Mouse (Mus musculus) thymus, adult 2 months (tissue): ENCODE results near the gene Srp9. TPM values are rescaled to one million over a fixed set of nuclear protein-coding genes. Genes with fewer than 3 reads are reported as not detected.

Experiments used
- DNase-seq: peaks from one replicate; pipeline ENCODE4 v3.0.0; 2021
- H3K27ac ChIP-seq: fragments of 200-500 bp; 2 replicates; pipeline ENCODE4 v1.5.1; 2012; ENCODE audit warnings: low read length, control low read depth; ENCODE audit not compliant: control insufficient read depth, insufficient read depth
- H3K27me3 ChIP-seq: fragments of 200-500 bp; 2 replicates; pipeline ENCODE4 v1.6.1; 2012; ENCODE audit warnings: mild to moderate bottlenecking, low read length, moderate library complexity, mixed read lengths; ENCODE audit not compliant: control insufficient read depth, insufficient read depth
- H3K36me3 ChIP-seq: fragments of 200-500 bp; 2 replicates; pipeline ENCODE4 v1.6.1; 2012; ENCODE audit warnings: mild to moderate bottlenecking, low read length, moderate library complexity; ENCODE audit not compliant: control insufficient read depth, insufficient read depth
- H3K4me1 ChIP-seq: fragments of 200-500 bp; replicated peaks from 2 replicates; pipeline ENCODE4 v1.6.1; 2012; ENCODE audit warnings: low read length; ENCODE audit not compliant: control insufficient read depth, insufficient read depth
- H3K4me3 ChIP-seq: fragments of 200-500 bp; 2 replicates; pipeline ENCODE4 v1.5.1; 2012; ENCODE audit warnings: mild to moderate bottlenecking, low read length, control low read depth, moderate library complexity; ENCODE audit not compliant: control insufficient read depth, insufficient read depth
- CTCF ChIP-seq: fragments of 200-500 bp; IDR thresholded peaks from 2 replicates; pipeline ENCODE4 v1.5.1; 2012; ENCODE audit warnings: mild to moderate bottlenecking, control low read depth, low read length, moderate library complexity, borderline replicate concordance; ENCODE audit not compliant: control insufficient read depth, poor library complexity, insufficient read depth; ENCODE audit errors: extremely low read depth
- POLR2A ChIP-seq: fragments of 200-500 bp; IDR thresholded peaks from 2 replicates; pipeline ENCODE4 v1.6.1; 2012; ENCODE audit warnings: mild to moderate bottlenecking, low read length, control low read depth, moderate library complexity; ENCODE audit not compliant: control insufficient read depth, poor library complexity, insufficient read depth; ENCODE audit errors: extremely low read depth
- WGBS: fragments of 180-500 bp; shearing (Covaris S2); methylation state at CpG from one replicate; pipeline ENCODE4 v1.1.7; 2018; 5-methylcytosine and 5-hydroxymethylcytosine counted together
- polyA plus RNA-seq: library from polyadenylated mRNA; depleted of rRNA; stranded (reverse); fragments of >200 nt; gene quantifications from 2 replicates; pipeline ENCODE4 v1.2.3, GENCODE M21; 2012

Srp9 gene
- polyA plus RNA-seq, 1 experiment = 53.6 TPM

DNA sequence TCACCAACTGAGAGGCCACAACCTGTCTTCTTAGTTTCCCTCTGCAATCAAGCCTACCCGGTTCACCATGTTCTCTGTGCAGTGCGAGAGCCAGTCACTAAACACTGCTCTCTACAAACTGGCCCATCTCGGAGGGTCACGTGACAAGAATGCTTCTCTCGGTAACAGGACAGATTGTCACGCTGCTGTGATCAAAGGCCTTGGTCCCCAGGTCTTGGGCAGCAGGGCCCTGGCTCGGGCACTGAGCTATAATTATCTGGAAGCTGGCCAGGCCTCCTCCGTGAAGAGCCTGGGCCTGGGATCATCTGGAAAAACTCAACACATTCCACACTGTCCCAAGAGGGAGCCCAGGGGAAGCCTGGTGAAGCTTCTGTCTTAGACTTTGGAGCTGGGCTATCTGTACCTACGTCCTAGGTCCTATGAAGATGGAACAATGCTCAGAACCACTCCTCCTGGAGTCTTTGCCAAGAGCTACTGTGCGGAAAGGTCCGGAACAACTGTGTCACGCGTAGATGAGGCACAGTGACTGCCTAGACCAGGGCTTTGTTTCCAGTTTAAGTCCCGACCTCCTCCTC is 35.6 kb upstream of the Srp9 start:
- no peaks in the 10 kb centered on the region for H3K36me3 ChIP-seq
- no peaks in the 10 kb centered on the region for H3K4me1 ChIP-seq
- no peak for TF ChIP-seq POLR2A
- TF ChIP-seq CTCF = no peak
- no peak for DNase-seq
- no peak overlapping the region for H3K27ac ChIP-seq
- no peaks in the 10 kb centered on the region for H3K27me3 ChIP-seq
- 91% methylated on average over 14 of the region's 14 CpGs for WGBS
- H3K4me3 ChIP-seq = no peak overlapping the region

DNA sequence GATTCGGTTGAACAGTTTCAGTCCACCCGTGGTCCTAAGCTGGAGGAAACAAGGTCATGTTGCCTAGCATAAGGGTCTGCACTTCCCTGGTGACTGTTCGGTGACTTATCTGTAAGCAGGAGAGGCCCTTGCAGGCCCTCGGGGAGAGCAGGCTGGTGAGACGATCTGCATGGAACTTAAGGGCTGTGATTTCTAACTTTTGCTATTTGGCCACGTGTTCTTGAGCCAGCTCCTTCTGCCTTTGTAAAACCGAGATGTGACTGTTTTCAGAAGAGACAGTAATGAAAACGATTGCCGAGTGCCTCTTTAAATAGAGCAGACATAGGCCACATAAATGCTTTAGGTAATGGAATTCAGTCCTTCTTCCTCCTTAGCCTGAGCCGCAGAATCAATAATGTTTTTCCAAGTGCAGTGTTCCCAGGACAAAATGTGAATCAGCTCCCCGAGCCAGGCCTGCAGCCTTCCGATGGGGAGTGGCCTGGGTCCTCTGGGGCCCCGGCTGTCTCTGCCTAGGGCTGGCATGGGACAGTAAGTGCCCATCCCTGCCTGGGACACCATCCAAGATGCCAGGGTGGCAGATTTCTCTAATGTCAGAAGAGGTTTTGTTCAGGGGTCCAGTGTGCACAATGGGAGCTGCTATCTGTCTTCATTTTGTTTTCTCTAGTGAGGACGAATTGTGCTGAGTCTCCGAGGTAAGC is 34.8 kb upstream of the Srp9 start:
- Histone ChIP-seq H3K4me3 (no peak overlapping the region), H3K27ac (no peak overlapping the region), H3K36me3 (no peaks in the 10 kb centered on the region), H3K4me1 (no peaks in the 10 kb centered on the region), H3K27me3 (no peaks in the 10 kb centered on the region)
- no peak for TF ChIP-seq CTCF
- TF ChIP-seq POLR2A = no peak
- DNase-seq = no peak
- 92% methylated on average over 15 of the region's 15 CpGs for WGBS

DNA sequence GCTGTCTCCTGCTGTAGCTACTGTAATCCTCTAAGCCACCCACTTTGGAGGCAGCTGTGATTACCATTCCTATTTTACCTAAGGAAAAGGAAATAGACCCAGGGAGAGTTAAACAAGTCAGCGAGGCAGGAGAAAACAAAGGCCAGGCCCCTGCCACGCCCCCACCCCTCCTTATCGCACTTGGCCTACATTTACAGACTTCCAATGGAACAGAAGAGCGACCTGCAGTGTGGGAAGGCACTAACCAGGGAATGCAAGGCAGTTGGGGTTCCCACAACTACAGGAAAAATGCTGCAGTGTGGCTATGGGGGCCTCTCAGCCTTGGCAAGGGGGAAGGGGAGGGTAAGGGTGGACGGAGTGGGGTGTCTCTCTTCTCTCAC is 34.2 kb upstream of the Srp9 start:
- no peak overlapping the region for H3K4me3 ChIP-seq
- no peaks in the 10 kb centered on the region for H3K36me3 ChIP-seq
- 93% methylated on average over 5 of the region's 5 CpGs for WGBS
- H3K27ac ChIP-seq = no peak overlapping the region
- TF ChIP-seq CTCF (no peak), POLR2A (no peak)
- H3K27me3 ChIP-seq = no peaks in the 10 kb centered on the region
- DNase-seq = no peak
- no peaks in the 10 kb centered on the region for H3K4me1 ChIP-seq

DNA sequence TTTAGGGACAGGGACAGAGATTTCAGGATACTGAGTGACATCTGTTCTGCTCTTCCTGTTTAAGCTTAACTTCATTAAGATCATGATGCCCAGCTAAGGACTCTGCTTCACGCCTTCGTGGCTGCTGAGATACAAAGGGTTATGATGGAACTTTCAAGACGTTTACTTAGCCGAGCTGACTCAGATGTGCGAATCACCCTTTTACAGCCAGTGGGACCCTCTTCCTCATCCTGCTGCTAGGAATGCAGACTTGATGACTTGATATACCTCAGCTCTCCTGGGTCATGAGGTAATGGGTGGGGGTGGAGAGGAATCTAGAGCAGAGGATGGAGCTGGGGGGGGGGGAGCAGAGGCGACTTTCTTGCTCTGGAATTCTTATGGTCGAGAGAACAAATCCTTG is 33.3 kb upstream of the Srp9 start:
- 60% methylated on average over 7 of the region's 7 CpGs for WGBS
- no peaks in the 10 kb centered on the region for H3K4me1 ChIP-seq
- no peak overlapping the region for H3K4me3 ChIP-seq
- TF ChIP-seq CTCF = no peak
- H3K27me3 ChIP-seq = no peaks in the 10 kb centered on the region
- no peak overlapping the region for H3K27ac ChIP-seq
- DNase-seq = no peak
- no peaks in the 10 kb centered on the region for H3K36me3 ChIP-seq

DNA sequence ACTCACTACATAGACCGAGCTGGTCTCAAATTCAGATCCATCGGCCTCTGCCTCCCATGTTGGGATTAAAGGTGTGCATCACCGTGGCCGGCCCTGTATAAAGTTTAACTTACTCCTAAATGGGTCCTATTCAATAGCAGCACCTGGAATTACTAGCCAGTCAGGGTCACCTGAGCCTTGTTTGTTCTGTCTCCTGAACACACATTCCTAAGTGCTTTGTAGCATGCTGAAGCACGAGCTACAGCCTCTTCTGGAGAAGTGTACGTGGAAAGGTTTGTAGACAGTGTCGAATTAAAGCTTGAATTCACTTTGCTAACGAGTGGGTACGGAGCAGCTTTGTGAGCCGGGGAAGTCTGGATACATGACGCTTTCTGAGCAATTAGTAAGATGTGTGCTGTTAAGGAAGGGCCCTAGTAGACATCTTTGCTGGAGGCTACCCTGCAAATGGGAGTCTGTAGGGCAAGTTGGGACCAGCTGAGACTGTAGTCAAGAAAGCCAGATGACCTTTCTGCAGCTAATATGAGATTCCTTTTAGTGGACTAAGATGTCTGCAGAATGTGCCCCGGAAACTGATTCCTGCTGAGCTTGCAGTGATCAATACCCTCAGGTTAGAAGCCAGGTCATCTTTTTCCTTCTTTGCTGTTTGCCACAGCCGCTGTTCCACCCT is 32.7 kb upstream of the Srp9 start:
- no peaks in the 10 kb centered on the region for H3K27me3 ChIP-seq
- H3K36me3 ChIP-seq = no peaks in the 10 kb centered on the region
- H3K27ac ChIP-seq = no peak overlapping the region
- 92% methylated on average over 13 of the region's 13 CpGs for WGBS
- no peak for DNase-seq
- peaks cover 2% of the 10 kb centered on the region; the same call in 1 of the 2 replicates for H3K4me1 ChIP-seq
- TF ChIP-seq POLR2A = no peak
- no peak for TF ChIP-seq CTCF
- H3K4me3 ChIP-seq = no peak overlapping the region

DNA sequence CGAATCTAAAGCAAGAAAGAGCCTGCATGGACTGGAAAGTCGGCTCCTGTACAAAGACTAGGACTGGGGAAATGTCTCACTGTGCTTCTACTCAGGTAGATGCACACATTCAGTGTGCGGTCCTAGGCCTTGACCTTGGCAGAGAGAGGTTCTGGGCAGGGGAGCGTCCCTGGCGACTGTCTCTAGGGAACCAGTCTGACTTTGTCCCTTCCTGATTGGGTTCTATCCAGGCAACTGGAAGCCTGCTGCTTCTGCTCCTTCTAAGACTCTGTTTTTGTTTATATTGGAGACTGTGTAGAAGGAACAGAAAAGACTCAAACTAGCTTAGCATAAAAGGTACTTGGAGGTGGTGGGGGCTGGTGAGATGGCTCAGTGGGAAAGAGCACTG is 32.1 kb upstream of the Srp9 start:
- no peak for TF ChIP-seq CTCF
- no peak for TF ChIP-seq POLR2A
- no peak overlapping the region for H3K4me3 ChIP-seq
- no peaks in the 10 kb centered on the region for H3K27me3 ChIP-seq
- H3K4me1 ChIP-seq = peaks cover 4% of the 10 kb centered on the region; the same call in 1 of the 2 replicates
- no peak overlapping the region for H3K27ac ChIP-seq
- 93% methylated on average over 5 of the region's 5 CpGs for WGBS
- H3K36me3 ChIP-seq = no peaks in the 10 kb centered on the region
- DNase-seq = no peak
